Comparison of ENCODE assay signal across 13 mouse cellular contexts in the genomic region with DNA sequence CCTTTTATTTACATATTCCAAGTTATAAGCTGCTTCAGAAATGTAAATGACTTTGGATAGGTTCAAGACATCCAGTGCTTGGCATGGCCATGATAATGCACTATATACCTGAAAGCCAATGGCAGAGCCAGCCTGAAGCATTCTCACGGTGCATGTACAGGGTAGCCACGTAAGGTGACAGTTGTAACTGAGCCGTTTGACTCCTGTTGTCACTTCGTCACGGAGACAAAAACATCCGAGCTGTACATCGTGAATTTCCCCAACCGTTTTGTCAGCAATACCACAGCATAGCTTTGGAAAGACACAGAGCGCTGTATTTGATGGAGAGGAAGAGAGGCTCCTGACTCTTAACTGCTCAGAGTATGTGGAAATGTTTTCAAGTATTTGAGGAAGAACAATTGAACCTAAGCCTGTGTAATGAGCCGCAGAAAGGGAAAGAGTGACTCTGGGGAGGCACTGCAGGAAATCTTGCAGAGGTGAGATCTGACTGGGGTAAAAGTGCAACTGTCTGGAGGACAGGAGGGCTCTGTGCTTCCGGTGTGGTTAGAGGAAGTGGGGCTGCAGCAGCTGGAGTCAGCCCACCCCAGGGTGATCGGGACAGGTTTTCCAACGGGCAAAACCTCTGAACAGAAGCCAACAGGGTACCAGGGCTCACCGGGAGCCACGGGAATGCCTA. TPM values are rescaled to one million over a fixed set of nuclear protein-coding genes. Genes with fewer than 3 reads are reported as not detected.
A peak's percentile ranks its signal among the peaks of the same experiment; 100 is the strongest.
DNase-seq lines count a peak whose midpoint lies in the region; ATAC-seq lines count a peak whose summit lies in the region.
"Had no signal": no experiment of that assay in that cellular context is flagged by ENCODE, and none has a peak within 500 bp of the region (broad histone marks: within the 10 kb centered on the region; RNA-seq: fewer than 3 reads in every experiment).

No protein-coding gene starts in this region.

- 52% methylated on average over 15 of the region's 15 CpGs for WGBS in heart, embryonic 16.5 days
- WGBS in heart, embryonic 12.5 days = 58% methylated on average over 15 of the region's 15 CpGs

- H3K27me3 ChIP-seq in heart, embryonic 16.5 days (ENCODE audit: control insufficient read depth, insufficient read depth, low read length) = no peaks in the 10 kb centered on the region
- H3K27me3 ChIP-seq in heart, embryonic 12.5 days (replicated peaks) = no peaks in the 10 kb centered on the region
- H3K27me3 ChIP-seq: forebrain, embryonic 12.5 days; hindbrain, embryonic 15.5 days; limb, embryonic 12.5 days had no signal

- H3K36me3 ChIP-seq in heart, embryonic 16.5 days (ENCODE audit: control insufficient read depth, insufficient read depth) = no peaks in the 10 kb centered on the region
- no peaks in the 10 kb centered on the region for H3K36me3 ChIP-seq in heart, embryonic 12.5 days
- H3K36me3 ChIP-seq: forebrain, embryonic 12.5 days; hindbrain, embryonic 15.5 days; limb, embryonic 12.5 days had no signal

- peak; percentile 57 for DNase-seq in T-cell, adult 2 months (ENCODE audit: low spot score)
- peak; percentile 71 to 82 for DNase-seq in thymus, adult 18-20 months
- no peak for DNase-seq in testis, postnatal 10 days (ENCODE audit: low spot score)
- no peak for DNase-seq in neural tube, embryonic 10.5 days (ENCODE audit: extremely low spot score, low spot score)
- DNase-seq in kidney, postnatal 36 days = no peak
- DNase-seq: heart, adult 2 months; retina, postnatal 1 day had no signal

- no peak overlapping the region for H3K9ac ChIP-seq in heart, embryonic 16.5 days (ENCODE audit: low read length)
- no peak overlapping the region for H3K9ac ChIP-seq in heart, embryonic 12.5 days
- H3K9ac ChIP-seq: forebrain, embryonic 12.5 days; hindbrain, embryonic 15.5 days; limb, embryonic 12.5 days had no signal

- H3K9me3 ChIP-seq in heart, embryonic 16.5 days (replicated peaks; ENCODE audit: control insufficient read depth, low read length) = no peaks in the 10 kb centered on the region; the same call in 1 of the 2 replicates
- H3K9me3 ChIP-seq in heart, embryonic 12.5 days (replicated peaks) = no peaks in the 10 kb centered on the region
- H3K9me3 ChIP-seq: forebrain, embryonic 12.5 days; hindbrain, embryonic 15.5 days; limb, embryonic 12.5 days had no signal

- ATAC-seq in heart, embryonic 16.5 days (replicated peaks; ENCODE audit: extremely low read depth, insufficient read depth, low FRiP score) = peak; percentile 52
- no peak for ATAC-seq in heart, embryonic 12.5 days (ENCODE audit: insufficient number of reproducible peaks, low FRiP score)
- ATAC-seq in megakaryocyte, adult 5-6 weeks (ENCODE audit: poor library complexity, severe bottlenecking) = peak; percentile 84

- peak overlapping the region; percentile 13; the same call in 1 of the 2 replicates for H3K4me2 ChIP-seq in heart, embryonic 16.5 days (ENCODE audit: low read depth, low read length)
- H3K4me2 ChIP-seq in heart, embryonic 12.5 days = no peak overlapping the region
- H3K4me2 ChIP-seq: forebrain, embryonic 12.5 days; hindbrain, embryonic 15.5 days; limb, embryonic 12.5 days had no signal

- H3K4me1 ChIP-seq in heart, embryonic 16.5 days (ENCODE audit: control insufficient read depth, insufficient read depth, low read length) = no peaks in the 10 kb centered on the region
- peaks cover 6% of the 10 kb centered on the region for H3K4me1 ChIP-seq in heart, embryonic 12.5 days (replicated peaks)
- H3K4me1 ChIP-seq: forebrain, embryonic 12.5 days; hindbrain, embryonic 15.5 days had no signal

- 0 out of 2 replicates have a peak overlapping the region, but pooled peaks have one; percentile 9 for H3K27ac ChIP-seq in heart, embryonic 16.5 days (ENCODE audit: low read length)
- H3K27ac ChIP-seq in heart, embryonic 12.5 days (ENCODE audit: poor library complexity, severe bottlenecking) = no peak overlapping the region
- H3K27ac ChIP-seq: forebrain, embryonic 12.5 days; heart, adult 2 months; hindbrain, embryonic 15.5 days; limb, embryonic 12.5 days had no signal

- no peak overlapping the region; the same call in 1 of the 2 replicates for H3K4me3 ChIP-seq in heart, embryonic 16.5 days (ENCODE audit: low read length)
- no peak overlapping the region for H3K4me3 ChIP-seq in heart, embryonic 12.5 days
- H3K4me3 ChIP-seq: forebrain, embryonic 12.5 days; heart, adult 2 months; hindbrain, embryonic 15.5 days; limb, embryonic 12.5 days had no signal

RNA-seq across cellular contexts. Expression of gene Egr2, which starts 31.8 kb away (rescaled TPM):
- 0.75 and 1.2 TPM in 2 replicates for polyA plus RNA-seq in heart, embryonic 16.5 days (2015; fragmentation: Nextera tagmentation; extraction: Ambion mirVana)
- 0.88 and 0.99 TPM in 2 replicates for polyA plus RNA-seq in heart, embryonic 12.5 days (2016; fragmentation: Nextera tagmentation; extraction: Ambion mirVana)
- 1.0 and 1.2 TPM in 2 replicates for total RNA-seq in megakaryocyte, adult 5-6 weeks (2015)
- 1.4 and 13.3 TPM in 2 replicates for total RNA-seq in megakaryocyte, adult 5-6 weeks (2017)

RNA-seq across cellular contexts. Expression of gene Ado, which starts 45.3 kb away (rescaled TPM):
- 43.9 and 46.0 TPM in 2 replicates for polyA plus RNA-seq in heart, embryonic 16.5 days (2015; fragmentation: Nextera tagmentation; extraction: Ambion mirVana)
- polyA plus RNA-seq in heart, embryonic 12.5 days (2016; fragmentation: Nextera tagmentation; extraction: Ambion mirVana) = 57.0 and 57.1 TPM in 2 replicates
- total RNA-seq in megakaryocyte, adult 5-6 weeks (2015) = 11.0 and 12.7 TPM in 2 replicates
- 13.2 and 16.3 TPM in 2 replicates for total RNA-seq in megakaryocyte, adult 5-6 weeks (2017)

Comparison
In these comparisons a context has a peak if more than half of its experiments do, and no peak if none do; other contexts are left out.
1. DNase-seq: peak in T-cell, adult 2 months (single experiment) and thymus, adult 18-20 months (2 of 2); none in testis, postnatal 10 days (single experiment), neural tube, embryonic 10.5 days (single experiment) and kidney, postnatal 36 days (0 of 2).